Mouse (Mus musculus) kidney, adult 2 months (tissue): ENCODE data around the gene Pkn3.

Experiments
- CTCF ChIP-seq: fragments of 200-500 bp; conservative IDR thresholded peaks from 2 replicates; pipeline ENCODE4 v1.5.1; 2011; ENCODE audit warnings: low read depth, mild to moderate bottlenecking, control low read depth, low read length, moderate library complexity, mixed read lengths; ENCODE audit not compliant: insufficient read depth, insufficient read length
- POLR2A ChIP-seq: fragments of 200-500 bp; IDR thresholded peaks from one replicate; pipeline ENCODE4 v1.6.1; 2011; ENCODE audit warnings: low read depth, low read length, control low read depth

DNA sequence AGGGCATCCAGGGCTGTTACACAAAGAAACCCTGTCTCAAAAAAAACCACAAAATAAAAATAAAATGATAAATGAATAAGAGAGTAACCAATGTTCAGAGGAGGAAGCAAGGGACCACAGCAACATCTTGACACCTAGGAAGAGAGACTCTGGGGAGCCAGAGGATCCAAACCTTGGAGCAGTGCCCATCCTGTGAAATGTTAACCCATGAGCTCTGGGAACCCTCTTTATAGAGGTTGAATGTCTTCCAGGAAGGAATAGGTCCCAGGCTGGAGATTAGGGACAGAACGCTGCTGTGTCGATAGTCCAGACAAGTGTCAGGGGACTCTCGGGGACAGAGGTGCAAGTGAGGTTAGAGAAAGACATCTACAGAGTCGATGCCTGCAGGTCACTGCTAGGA, 42.8 kb downstream of the Pkn3 start:
- TF ChIP-seq CTCF, result no peak
- no peak for TF ChIP-seq POLR2A
